Mouse (Mus musculus): Measurements from ENCODE around the gene Synj2. TPM values are rescaled to one million over a fixed set of nuclear protein-coding genes. Genes with fewer than 3 reads are reported as not detected.
"Not testable (repeated sequence)": the region's sequence is repeated elsewhere in the genome, so short reads cannot be mapped to it uniquely, and the experiment has no call there.

Synj2 gene
- polyA plus RNA-seq, 1 experiment from 2014 or later = 1.4 TPM

DNA sequence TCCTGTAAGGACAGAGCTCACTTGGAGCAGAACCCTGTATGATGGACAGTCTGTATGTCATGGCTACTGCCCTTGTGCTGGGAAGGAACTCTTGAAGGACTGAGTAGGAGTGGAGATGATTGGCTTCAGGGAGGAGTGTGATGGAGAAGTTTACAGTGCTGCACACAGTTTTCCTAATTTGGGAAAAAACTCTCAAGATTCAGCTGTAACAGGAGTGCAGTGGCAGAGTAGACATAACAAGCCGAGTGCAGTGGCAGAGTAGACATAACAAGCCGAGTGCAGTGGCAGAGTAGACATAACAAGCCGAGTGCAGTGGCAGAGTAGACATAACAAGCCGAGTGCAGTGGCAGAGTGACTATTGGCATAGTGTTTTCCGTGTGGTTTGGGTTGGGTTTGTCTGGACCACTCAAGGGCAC, 80.3 kb downstream of the Synj2 start:
- not testable (repeated sequence) for H3K4me1 ChIP-seq; H3K36me3 ChIP-seq; H3K27ac ChIP-seq (replicated peaks); H3K27me3 ChIP-seq; H3K9me3 ChIP-seq
- 0 out of 2 replicates have a peak, but pooled peaks have one; percentile 38 for ATAC-seq (ENCODE audit: low FRiP score, low read depth)
- peak overlapping the region; percentile 41 for H3K4me2 ChIP-seq (replicated peaks)
- 0 out of 2 replicates have a peak overlapping the region, but pooled peaks have one; percentile 23 for H3K4me3 ChIP-seq
- 54% methylated on average over 5 of the region's 5 CpGs for WGBS
- H3K9ac ChIP-seq (replicated peaks) = 0 out of 2 replicates have a peak overlapping the region, but pooled peaks have one; percentile 6

DNA sequence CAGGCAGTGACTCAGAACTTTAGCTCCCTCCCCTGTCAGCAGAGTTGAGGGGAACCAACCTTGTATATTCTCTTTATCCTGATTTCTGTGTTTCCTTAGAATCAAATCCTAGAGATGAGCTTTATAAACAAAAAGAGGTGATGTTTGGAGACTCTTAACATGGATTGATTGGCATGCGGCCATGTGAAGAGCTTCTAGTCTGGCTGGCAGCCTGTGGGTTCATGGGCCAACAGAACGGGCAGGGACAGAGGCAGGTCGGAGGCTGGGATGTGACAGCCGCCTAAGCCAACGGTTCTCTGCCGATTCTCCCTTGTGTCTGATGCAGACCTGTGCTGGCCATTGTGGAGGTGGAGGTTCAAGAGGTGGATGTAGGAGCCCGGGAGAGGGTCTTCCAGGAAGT, 84.8 kb downstream of the Synj2 start:
- H3K4me3 ChIP-seq = no peak overlapping the region
- no peak overlapping the region for H3K9ac ChIP-seq (replicated peaks)
- no peaks in the 10 kb centered on the region for H3K27me3 ChIP-seq
- H3K36me3 ChIP-seq = no peaks in the 10 kb centered on the region
- ATAC-seq (ENCODE audit: low FRiP score, low read depth) = no peak
- 85% methylated on average over 7 of the region's 7 CpGs for WGBS
- no peak overlapping the region for H3K27ac ChIP-seq (replicated peaks)
- no peak overlapping the region for H3K4me2 ChIP-seq (replicated peaks)
- no peaks in the 10 kb centered on the region for H3K4me1 ChIP-seq
- no peaks in the 10 kb centered on the region for H3K9me3 ChIP-seq

DNA sequence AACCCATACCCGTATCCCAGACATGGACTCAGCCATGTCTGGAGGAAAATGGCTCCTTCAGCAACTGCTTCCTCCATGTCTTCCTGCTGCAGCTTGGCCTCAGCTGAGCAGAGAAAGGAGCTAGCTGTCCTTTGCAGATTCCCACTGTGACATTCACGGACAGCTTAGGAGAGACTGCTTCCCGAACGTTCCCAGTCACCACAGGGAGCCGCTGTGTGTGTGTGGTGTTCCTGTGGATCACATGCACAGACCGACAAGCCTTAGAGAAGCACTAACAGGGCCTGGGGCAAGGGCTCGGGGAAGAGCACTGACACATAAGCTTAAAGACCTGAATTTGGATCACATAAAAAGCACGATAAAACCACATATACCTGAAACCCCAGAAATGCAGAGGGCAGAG, 94.6 kb downstream of the Synj2 start:
- WGBS = 36% methylated on average over 8 of the region's 8 CpGs
- no peak for ATAC-seq (ENCODE audit: low FRiP score, low read depth)
- H3K9me3 ChIP-seq = no peaks in the 10 kb centered on the region
- H3K9ac ChIP-seq (replicated peaks) = no peak overlapping the region
- H3K36me3 ChIP-seq = no peaks in the 10 kb centered on the region
- no peak overlapping the region for H3K4me2 ChIP-seq (replicated peaks)
- H3K27ac ChIP-seq (replicated peaks) = no peak overlapping the region
- no peak overlapping the region for H3K4me3 ChIP-seq
- no peaks in the 10 kb centered on the region for H3K27me3 ChIP-seq
- no peaks in the 10 kb centered on the region for H3K4me1 ChIP-seq

DNA sequence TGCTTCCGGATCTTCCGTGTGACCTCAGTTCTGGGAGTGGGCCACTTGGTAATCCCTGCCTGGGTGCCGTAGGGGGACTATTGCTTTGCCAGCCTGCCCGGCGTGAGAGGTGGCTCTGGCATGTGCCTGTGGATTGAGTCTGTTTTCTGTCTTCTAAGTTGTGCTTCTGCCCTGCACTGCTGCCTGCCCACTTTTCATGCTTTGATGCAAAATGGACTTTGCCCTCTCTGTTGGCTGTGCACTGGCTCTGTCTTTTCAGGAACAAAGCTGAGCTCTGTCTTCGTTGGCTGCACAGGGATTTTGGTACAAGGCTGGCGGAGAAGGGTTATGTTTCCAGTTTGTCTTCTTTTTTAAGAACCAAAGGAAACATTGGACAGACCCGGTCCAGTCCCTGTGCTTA, 95.4 kb downstream of the Synj2 start:
- ATAC-seq (ENCODE audit: low FRiP score, low read depth) = no peak
- no peak overlapping the region for H3K4me2 ChIP-seq (replicated peaks)
- no peaks in the 10 kb centered on the region for H3K36me3 ChIP-seq
- H3K27ac ChIP-seq (replicated peaks) = no peak overlapping the region
- H3K9ac ChIP-seq (replicated peaks) = no peak overlapping the region
- H3K27me3 ChIP-seq = no peaks in the 10 kb centered on the region
- no peak overlapping the region for H3K4me3 ChIP-seq
- no peaks in the 10 kb centered on the region for H3K9me3 ChIP-seq
- 88% methylated on average over 8 of the region's 8 CpGs for WGBS
- H3K4me1 ChIP-seq = no peaks in the 10 kb centered on the region

DNA sequence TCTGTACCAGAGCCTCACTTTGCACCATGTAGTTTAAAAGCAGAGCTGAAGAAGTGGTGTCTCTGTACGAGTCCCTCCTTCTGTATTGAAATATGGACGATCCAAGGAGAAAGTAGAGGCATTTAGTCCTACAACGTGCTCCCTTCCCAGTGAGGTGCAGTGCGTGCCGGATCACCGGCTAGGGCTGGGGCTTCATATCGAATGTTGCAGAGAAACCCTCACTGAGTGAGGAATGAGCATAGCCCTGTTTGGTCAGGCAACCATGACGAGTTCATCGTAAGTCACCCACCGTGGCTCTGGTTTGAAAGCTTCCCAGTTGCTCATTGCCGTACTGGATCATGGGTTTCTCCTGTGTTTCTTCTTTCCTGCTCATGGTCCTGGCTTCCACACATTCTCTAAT, 95.8 kb downstream of the Synj2 start:
- no peak overlapping the region for H3K4me2 ChIP-seq (replicated peaks)
- 91% methylated on average over 11 of the region's 11 CpGs for WGBS
- no peak overlapping the region for H3K9ac ChIP-seq (replicated peaks)
- H3K4me3 ChIP-seq = no peak overlapping the region
- no peak overlapping the region for H3K27ac ChIP-seq (replicated peaks)
- no peaks in the 10 kb centered on the region for H3K27me3 ChIP-seq
- H3K4me1 ChIP-seq = no peaks in the 10 kb centered on the region
- no peak for ATAC-seq (ENCODE audit: low FRiP score, low read depth)
- H3K36me3 ChIP-seq = no peaks in the 10 kb centered on the region
- H3K9me3 ChIP-seq = no peaks in the 10 kb centered on the region

DNA sequence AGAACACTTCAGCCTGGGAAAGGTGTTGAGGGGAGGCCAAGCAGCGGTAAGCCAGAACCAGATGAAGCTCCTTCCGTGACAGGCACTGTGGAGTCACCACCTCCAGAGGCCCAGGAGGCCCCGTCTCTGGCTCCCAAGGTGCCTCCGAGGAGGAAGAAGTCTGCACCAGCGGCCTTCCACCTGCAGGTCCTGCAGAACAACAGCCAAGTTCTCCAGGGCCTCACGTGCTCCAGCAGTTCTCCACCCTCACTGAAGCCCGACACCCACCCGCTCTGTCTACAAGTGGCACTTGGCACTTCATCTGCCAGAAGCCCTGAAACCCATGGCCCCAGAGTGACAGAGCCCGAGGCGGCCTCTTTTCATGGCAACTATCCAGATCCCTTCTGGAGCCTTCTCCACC, 96.4 kb downstream of the Synj2 start:
- Histone ChIP-seq H3K9ac (replicated peaks) (no peak overlapping the region), H3K9me3 (no peaks in the 10 kb centered on the region), H3K4me3 (no peak overlapping the region), H3K27ac (replicated peaks) (no peak overlapping the region), H3K36me3 (no peaks in the 10 kb centered on the region), H3K4me2 (replicated peaks) (no peak overlapping the region), H3K4me1 (no peaks in the 10 kb centered on the region), H3K27me3 (no peaks in the 10 kb centered on the region)
- no peak for ATAC-seq (ENCODE audit: low FRiP score, low read depth)
- WGBS = 88% methylated on average over 10 of the region's 10 CpGs

DNA sequence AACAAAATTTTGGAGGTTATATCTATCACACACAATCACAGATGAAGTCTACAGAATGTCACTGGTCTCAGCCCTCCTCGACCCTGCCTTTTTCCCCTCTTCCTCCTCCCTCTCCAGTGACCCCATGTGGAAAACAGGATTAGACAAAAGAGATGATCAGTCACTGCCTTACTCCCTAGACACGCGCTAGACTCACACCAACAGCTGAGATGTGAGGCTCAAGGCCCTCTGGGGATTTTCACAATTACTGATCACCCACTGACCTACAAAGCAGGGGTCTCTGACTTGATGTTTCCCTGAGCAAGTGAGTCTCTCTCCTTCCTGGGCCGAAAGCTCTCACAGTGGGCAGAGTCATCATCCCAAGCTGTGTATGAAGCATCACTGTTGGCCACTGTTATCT, 111.7 kb downstream of the Synj2 start:
- Histone ChIP-seq H3K4me3 (no peak overlapping the region), H3K9ac (replicated peaks) (no peak overlapping the region), H3K4me2 (replicated peaks) (no peak overlapping the region), H3K27me3 (no peaks in the 10 kb centered on the region), H3K4me1 (no peaks in the 10 kb centered on the region), H3K27ac (replicated peaks) (no peak overlapping the region), H3K36me3 (peaks cover 32% of the 10 kb centered on the region), H3K9me3 (no peaks in the 10 kb centered on the region)
- ATAC-seq (ENCODE audit: low FRiP score, low read depth) = no peak
- WGBS = 39% methylated on average over 4 of the region's 4 CpGs

DNA sequence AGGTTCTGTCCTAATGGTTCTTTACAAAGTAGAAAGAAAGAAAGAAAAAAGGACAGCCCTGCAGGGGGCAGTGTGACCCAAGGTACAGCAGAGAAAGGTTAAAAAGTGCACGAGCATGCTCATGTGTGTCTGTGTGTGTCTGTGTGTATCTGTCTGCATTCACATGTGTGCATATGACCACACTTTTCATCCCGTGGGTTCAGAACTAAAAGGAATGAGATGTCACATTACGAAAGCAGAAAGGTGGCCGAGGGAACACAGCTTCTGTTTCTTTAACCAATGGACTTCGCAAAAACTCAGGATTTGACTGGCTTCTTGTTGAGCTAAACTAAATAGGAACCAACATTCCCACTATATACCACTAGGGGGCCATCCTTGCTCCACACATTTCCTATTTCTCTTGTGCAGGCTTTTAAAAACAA, 113.9 kb downstream of the Synj2 start:
- no peak for ATAC-seq (ENCODE audit: low FRiP score, low read depth)
- no peaks in the 10 kb centered on the region for H3K9me3 ChIP-seq
- H3K4me3 ChIP-seq = no peak overlapping the region
- H3K36me3 ChIP-seq = peaks cover 26% of the 10 kb centered on the region
- no peaks in the 10 kb centered on the region for H3K27me3 ChIP-seq
- no peak overlapping the region for H3K9ac ChIP-seq (replicated peaks)
- H3K4me1 ChIP-seq = no peaks in the 10 kb centered on the region
- H3K4me2 ChIP-seq (replicated peaks) = no peak overlapping the region
- H3K27ac ChIP-seq (replicated peaks) = no peak overlapping the region
- WGBS = 25% methylated on average over 5 of the region's 5 CpGs

DNA sequence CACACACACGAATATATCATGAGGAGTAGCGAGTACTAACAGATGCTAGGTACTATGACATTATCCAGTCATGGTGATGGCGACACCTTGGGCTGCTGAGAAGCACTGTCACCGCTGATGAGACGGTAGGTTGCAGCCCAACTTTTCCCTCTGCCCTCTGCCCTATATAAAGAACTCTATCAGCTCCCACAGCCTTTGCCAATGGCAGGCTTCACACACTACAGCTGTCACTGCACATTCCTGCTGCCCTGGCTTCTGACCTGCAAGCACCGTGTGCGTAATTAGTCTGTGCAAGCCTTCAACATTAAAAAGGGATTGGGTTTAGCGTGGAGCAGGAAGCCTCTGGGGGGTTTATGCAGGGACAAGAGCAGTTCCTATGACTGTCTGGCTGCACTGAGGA, 121.7 kb downstream of the Synj2 start:
- Histone ChIP-seq H3K36me3 (peaks cover 61% of the 10 kb centered on the region), H3K27ac (replicated peaks) (no peak overlapping the region), H3K4me3 (no peak overlapping the region), H3K4me2 (replicated peaks) (no peak overlapping the region), H3K9me3 (no peaks in the 10 kb centered on the region), H3K27me3 (no peaks in the 10 kb centered on the region), H3K4me1 (no peaks in the 10 kb centered on the region), H3K9ac (replicated peaks) (no peak overlapping the region)
- WGBS = 87% methylated on average over 8 of the region's 8 CpGs
- ATAC-seq (ENCODE audit: low FRiP score, low read depth) = no peak

DNA sequence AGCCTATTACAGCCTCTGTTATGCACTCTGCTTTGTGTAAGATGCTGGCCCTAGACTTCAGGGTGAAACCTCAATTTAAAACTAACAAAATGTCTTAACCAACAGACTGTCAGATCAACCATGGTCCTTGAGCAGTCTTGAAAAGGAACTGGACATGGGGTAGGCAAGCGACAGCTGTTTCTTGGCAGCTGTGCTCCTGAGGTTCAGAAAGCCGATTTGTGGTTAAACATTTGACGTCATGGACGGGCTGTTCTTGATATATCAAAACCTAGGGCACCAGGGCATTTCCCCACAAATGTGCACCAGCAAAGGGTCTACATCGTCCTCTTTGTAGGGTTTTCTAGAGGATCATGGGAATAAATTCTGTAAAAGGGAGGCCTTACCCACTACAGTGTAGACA, 122.5 kb downstream of the Synj2 start:
- Histone ChIP-seq H3K27me3 (no peaks in the 10 kb centered on the region), H3K4me3 (no peak overlapping the region), H3K9me3 (no peaks in the 10 kb centered on the region), H3K9ac (replicated peaks) (no peak overlapping the region), H3K27ac (replicated peaks) (no peak overlapping the region), H3K36me3 (peaks cover 63% of the 10 kb centered on the region), H3K4me2 (replicated peaks) (no peak overlapping the region), H3K4me1 (no peaks in the 10 kb centered on the region)
- no peak for ATAC-seq (ENCODE audit: low FRiP score, low read depth)
- WGBS = 92% methylated on average over 5 of the region's 5 CpGs

DNA sequence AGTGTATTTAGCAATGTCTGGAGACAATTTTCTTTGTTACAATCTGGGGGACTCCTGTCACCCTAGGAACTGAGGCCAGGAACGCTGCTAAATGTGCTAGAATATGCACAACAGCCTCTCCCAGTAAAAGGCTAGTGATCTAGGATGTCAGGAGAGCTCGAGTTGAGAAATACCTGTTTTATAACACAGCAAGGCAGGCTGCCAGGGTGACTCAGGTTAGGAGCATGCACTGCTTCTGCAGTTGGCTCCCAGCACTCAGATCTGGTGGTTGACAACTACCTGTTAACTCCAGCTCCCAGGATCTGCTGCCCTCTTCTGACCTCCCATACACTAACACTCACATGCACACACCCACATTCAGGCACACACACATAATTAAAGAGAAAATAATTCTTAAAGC, 124.9 kb downstream of the Synj2 start:
- H3K4me3 ChIP-seq = no peak overlapping the region
- H3K27me3 ChIP-seq = no peaks in the 10 kb centered on the region
- WGBS = 91% methylated on average over 2 of the region's 2 CpGs
- H3K36me3 ChIP-seq = peaks cover 72% of the 10 kb centered on the region
- H3K9me3 ChIP-seq = no peaks in the 10 kb centered on the region
- ATAC-seq (ENCODE audit: low FRiP score, low read depth) = no peak
- H3K9ac ChIP-seq (replicated peaks) = no peak overlapping the region
- H3K4me2 ChIP-seq (replicated peaks) = no peak overlapping the region
- no peaks in the 10 kb centered on the region for H3K4me1 ChIP-seq
- no peak overlapping the region for H3K27ac ChIP-seq (replicated peaks)

DNA sequence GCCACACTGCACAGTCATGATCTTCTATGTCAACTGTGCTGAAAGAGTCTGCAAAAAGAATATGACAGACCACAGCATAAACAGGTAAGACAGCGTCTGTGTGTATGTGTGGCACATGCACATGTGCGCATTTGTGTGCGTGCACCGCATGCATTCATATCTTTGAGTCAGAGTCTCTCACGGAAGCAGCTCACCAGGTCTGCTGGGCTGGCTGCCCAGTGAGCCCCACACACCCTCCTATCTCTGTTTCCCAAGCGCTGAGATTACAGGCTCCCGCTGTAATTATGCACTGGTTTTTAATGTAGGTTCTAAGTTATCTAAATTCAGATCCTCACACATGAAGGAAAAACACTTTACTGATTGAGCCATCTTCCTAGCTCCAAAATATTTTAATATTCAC, 126.5 kb downstream of the Synj2 start:
- Histone ChIP-seq H3K4me1 (no peaks in the 10 kb centered on the region), H3K9me3 (no peaks in the 10 kb centered on the region), H3K27ac (replicated peaks) (no peak overlapping the region), H3K9ac (replicated peaks) (no peak overlapping the region), H3K4me2 (replicated peaks) (no peak overlapping the region), H3K4me3 (no peak overlapping the region), H3K36me3 (peaks cover 85% of the 10 kb centered on the region), H3K27me3 (no peaks in the 10 kb centered on the region)
- WGBS = 96% methylated on average over 7 of the region's 7 CpGs
- ATAC-seq (ENCODE audit: low FRiP score, low read depth) = no peak

DNA sequence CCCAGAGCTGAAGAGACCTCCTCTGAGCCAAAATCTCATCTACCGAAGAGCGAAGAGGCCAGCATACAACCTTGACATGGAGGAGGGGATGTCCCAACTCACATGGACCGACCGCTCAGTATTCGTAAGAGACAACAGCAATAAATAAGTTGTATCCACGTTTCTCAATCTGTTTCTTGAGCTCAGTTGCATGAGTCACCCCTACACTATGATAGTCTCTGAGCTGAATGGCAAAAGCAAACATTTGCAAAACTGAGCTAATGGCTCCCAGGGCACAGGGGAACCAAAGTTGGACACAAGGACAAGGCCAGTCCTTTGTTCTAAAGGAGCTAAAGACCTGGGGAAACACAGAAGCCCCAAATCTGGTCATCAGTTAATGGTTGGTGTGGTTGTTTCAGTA, 128.8 kb downstream of the Synj2 start:
- Histone ChIP-seq H3K27ac (replicated peaks) (no peak overlapping the region), H3K4me1 (no peaks in the 10 kb centered on the region), H3K36me3 (peaks cover 77% of the 10 kb centered on the region), H3K9me3 (no peaks in the 10 kb centered on the region), H3K27me3 (no peaks in the 10 kb centered on the region), H3K4me3 (no peak overlapping the region), H3K9ac (replicated peaks) (no peak overlapping the region), H3K4me2 (replicated peaks) (no peak overlapping the region)
- 93% methylated on average over 6 of the region's 6 CpGs for WGBS
- ATAC-seq (ENCODE audit: low FRiP score, low read depth) = no peak

All from midbrain, embryonic 12.5 days (tissue).